Mouse (Mus musculus) intestine, embryonic 14.5 days (tissue): Measurements from ENCODE around the gene Syt12. TPM values are rescaled to one million over a fixed set of nuclear protein-coding genes. Genes with fewer than 3 reads are reported as not detected.
A peak's percentile ranks its signal among the peaks of the same experiment; 100 is the strongest.

Experiments
- ATAC-seq: fragments of 200-750 bp; cut with Nextera tagmentation; replicated peaks from 2 replicates; pipeline ENCODE4 v1.8.0; 2017; ENCODE audit warnings: low read depth, moderate number of reproducible peaks, moderate TSS enrichment, moderate library complexity; ENCODE audit not compliant: low FRiP score, low TSS enrichment
- DNase-seq: peaks from one replicate; pipeline ENCODE4 v3.0.0-alpha.2; 2018; ENCODE audit warnings: low spot score
- H3K27ac ChIP-seq: fragments of 300-500 bp; sonication (generic); 2 replicates; pipeline ENCODE4 v1.5.1; 2014; ENCODE audit warnings: low read depth, mild to moderate bottlenecking, control low read depth
- H3K27me3 ChIP-seq: fragments of 300-500 bp; sonication (generic); replicated peaks from 2 replicates; pipeline ENCODE4 v1.6.1; 2014; ENCODE audit warnings: low read length, control low read depth; ENCODE audit not compliant: control insufficient read depth, insufficient read depth
- H3K36me3 ChIP-seq: fragments of 300-500 bp; sonication (generic); 2 replicates; pipeline ENCODE4 v1.6.1; 2014; ENCODE audit warnings: low read length, control low read depth; ENCODE audit not compliant: control insufficient read depth, insufficient read depth
- H3K4me1 ChIP-seq: fragments of 300-500 bp; sonication (generic); replicated peaks from 2 replicates; pipeline ENCODE4 v1.6.1; 2014; ENCODE audit warnings: low read length, control low read depth, mixed read lengths; ENCODE audit not compliant: control insufficient read depth, insufficient read depth
- H3K4me2 ChIP-seq: fragments of 300-500 bp; sonication (generic); 2 replicates; pipeline ENCODE4 v1.6.1; 2014; ENCODE audit warnings: low read length
- H3K4me3 ChIP-seq: fragments of 300-500 bp; sonication (generic); 2 replicates; pipeline ENCODE4 v1.5.1; 2014; ENCODE audit warnings: low read depth, low read length, control low read depth, mixed read lengths
- H3K9ac ChIP-seq: fragments of 300-500 bp; sonication (generic); 2 replicates; pipeline ENCODE4 v1.6.1; 2014; ENCODE audit warnings: mild to moderate bottlenecking, low read length
- H3K9me3 ChIP-seq: fragments of 300-500 bp; sonication (generic); 2 replicates; pipeline ENCODE4 v1.6.1; 2016; ENCODE audit warnings: low read length, control low read depth; ENCODE audit not compliant: control insufficient read depth
- whole genome bisulfite sequencing: fragments of 180-500 bp; shearing (Covaris S2); extraction: QIAGEN DNeasy Blood & Tissue Kit; methylation state at CpG from one replicate; pipeline ENCODE4 v1.1.7; 2014; 5-methylcytosine and 5-hydroxymethylcytosine counted together
- polyA plus RNA-seq: library from polyadenylated mRNA; unstranded; fragments of >200 nt; fragmentation: Nextera tagmentation; extraction: Ambion mirVana; gene quantifications from 2 replicates; pipeline ENCODE4 v1.2.1, GENCODE M21; 2014

Gene Syt12
- polyA plus RNA-seq, 1 experiment from 2014 or later = 0.47 TPM

- Histone ChIP-seq H3K27ac (no peak overlapping the region), H3K9ac (no peak overlapping the region), H3K36me3 (no peaks in the 10 kb centered on the region), H3K27me3 (no peaks in the 10 kb centered on the region), H3K4me3 (no peak overlapping the region), H3K4me2 (no peak overlapping the region), H3K4me1 (no peaks in the 10 kb centered on the region), H3K9me3 (no peaks in the 10 kb centered on the region)
- DNase-seq (no peak), ATAC-seq (no peak)
- WGBS = 91% methylated on average over 9 of the region's 9 CpGs
These were observed 29.8 kb downstream of the Syt12 start for GRCm38 (mm10) chr19:4447445-4447844.

- Histone ChIP-seq H3K27me3 (no peaks in the 10 kb centered on the region), H3K4me2 (no peak overlapping the region), H3K4me3 (no peak overlapping the region), H3K9me3 (no peaks in the 10 kb centered on the region), H3K4me1 (peaks cover 5% of the 10 kb centered on the region), H3K27ac (no peak overlapping the region), H3K9ac (no peak overlapping the region), H3K36me3 (no peaks in the 10 kb centered on the region)
- 90% methylated on average over 8 of the region's 8 CpGs for WGBS
- DNase-seq (no peak), ATAC-seq (no peak)
These were observed 30.4 kb downstream of the Syt12 start for GRCm38 (mm10) chr19:4446661-4447420.

- Histone ChIP-seq H3K36me3 (no peaks in the 10 kb centered on the region), H3K4me3 (no peak overlapping the region), H3K27ac (no peak overlapping the region), H3K9me3 (no peaks in the 10 kb centered on the region), H3K9ac (no peak overlapping the region), H3K27me3 (no peaks in the 10 kb centered on the region), H3K4me2 (no peak overlapping the region), H3K4me1 (peaks cover 21% of the 10 kb centered on the region)
- 9% methylated on average over 3 of the region's 3 CpGs for WGBS
- DNase-seq (peak; percentile 92), ATAC-seq (no peak)
These were observed 34.8 kb downstream of the Syt12 start for GRCm38 (mm10) chr19:4442408-4442807.

- no peak overlapping the region for H3K27ac ChIP-seq
- ATAC-seq = no peak
- no peak for DNase-seq
- no peaks in the 10 kb centered on the region for H3K36me3 ChIP-seq
- H3K4me1 ChIP-seq = peaks cover 21% of the 10 kb centered on the region
- no peak overlapping the region for H3K9ac ChIP-seq
- H3K4me3 ChIP-seq = no peak overlapping the region
- 32% methylated on average over 10 of the region's 10 CpGs for WGBS
- no peak overlapping the region for H3K4me2 ChIP-seq
- H3K27me3 ChIP-seq = no peaks in the 10 kb centered on the region
- no peaks in the 10 kb centered on the region for H3K9me3 ChIP-seq
These were observed 35.6 kb downstream of the Syt12 start for GRCm38 (mm10) chr19:4441621-4442161.

- Histone ChIP-seq H3K4me1 (peaks cover 21% of the 10 kb centered on the region), H3K27ac (no peak overlapping the region), H3K4me3 (no peak overlapping the region), H3K36me3 (no peaks in the 10 kb centered on the region), H3K27me3 (no peaks in the 10 kb centered on the region), H3K9ac (no peak overlapping the region), H3K4me2 (no peak overlapping the region), H3K9me3 (no peaks in the 10 kb centered on the region)
- 29% methylated on average over 6 of the region's 6 CpGs for WGBS
- DNase-seq = peak; percentile 74
- no peak for ATAC-seq
These were observed 36.1 kb downstream of the Syt12 start for GRCm38 (mm10) chr19:4441090-4441591.

- no peaks in the 10 kb centered on the region for H3K36me3 ChIP-seq
- peak overlapping the region; percentile 86 for H3K4me2 ChIP-seq
- no peaks in the 10 kb centered on the region for H3K27me3 ChIP-seq
- peaks cover 3% of the 10 kb centered on the region; the same call in 1 of the 2 replicates for H3K9me3 ChIP-seq
- DNase-seq = peak; percentile 59
- no peak for ATAC-seq
- peaks cover 21% of the 10 kb centered on the region for H3K4me1 ChIP-seq
- H3K4me3 ChIP-seq = peak overlapping the region; percentile 75
- H3K9ac ChIP-seq = no peak overlapping the region
- no peak overlapping the region for H3K27ac ChIP-seq
- WGBS = 9% methylated on average over 8 of the region's 8 CpGs
These were observed 37.0 kb downstream of the Syt12 start for GRCm38 (mm10) chr19:4440222-4440621.

- Histone ChIP-seq H3K4me1 (peaks cover 21% of the 10 kb centered on the region), H3K4me2 (peak within 1 kb of the TSS; percentile 86), H3K4me3 (peak within 1 kb of the TSS; percentile 75), H3K27me3 (no peaks in the 10 kb centered on the region), H3K9ac (peak within 1 kb of the TSS; percentile 62), H3K9me3 (peaks cover 3% of the 10 kb centered on the region; the same call in 1 of the 2 replicates), H3K36me3 (no peaks in the 10 kb centered on the region), H3K27ac (0 out of 2 replicates have a peak within 1 kb of the TSS, but pooled peaks have one; percentile 22)
- peak; percentile 78 for DNase-seq
- peak; percentile 66 for ATAC-seq
- WGBS = under 1% methylated on average over 50 of the region's 51 CpGs
These were observed 38.0 kb downstream of the Syt12 start, which contains the start of gene Rhod for GRCm38 (mm10) chr19:4439161-4439801. Gene Rhod (minus strand): TSS chr19:4439432.

- ATAC-seq (0 out of 2 replicates have a peak, but pooled peaks have one; percentile 3), DNase-seq (no peak)
- peak overlapping the region; percentile 62 for H3K9ac ChIP-seq
- 10% methylated on average over 8 of the region's 8 CpGs for WGBS
- H3K4me1 ChIP-seq = peaks cover 21% of the 10 kb centered on the region
- H3K9me3 ChIP-seq = peaks cover 3% of the 10 kb centered on the region; the same call in 1 of the 2 replicates
- H3K27me3 ChIP-seq = no peaks in the 10 kb centered on the region
- H3K4me3 ChIP-seq = peak overlapping the region; percentile 75
- no peaks in the 10 kb centered on the region for H3K36me3 ChIP-seq
- no peak overlapping the region for H3K27ac ChIP-seq
- H3K4me2 ChIP-seq = peak overlapping the region; percentile 86
These were observed 38.5 kb downstream of the Syt12 start for GRCm38 (mm10) chr19:4438791-4439160.
